Comparison of ENCODE assay signal across 26 mouse cellular contexts in genomic region chr1:64827434-64827833, GRCm38 (mm10).
"Had no signal": no experiment of that assay in that cellular context is flagged by ENCODE, and none has a peak within 500 bp of the region (broad histone marks: within the 10 kb centered on the region; RNA-seq: fewer than 3 reads in every experiment).

No protein-coding gene starts in this region.

- DNase-seq: gastrocnemius, adult 2 months; gastrocnemius, postnatal 10 days; gastrocnemius, postnatal 25 days; heart, adult 18-20 months; heart, postnatal 10 days; heart, postnatal 4 days; kidney, adult 18-20 months; kidney, adult 8-10 months; kidney, postnatal 10 days; kidney, postnatal 25 days; kidney, postnatal 4 days; liver had no signal

- ATAC-seq: hindbrain, embryonic 16.5 days; inflammation-experienced regulatory T-cells, adult 6 months; intestine, embryonic 15.5 days had no signal

- H3K36me3 ChIP-seq: heart, embryonic 10.5 days; heart, embryonic 12.5 days; hindbrain, embryonic 10.5 days; hindbrain, embryonic 12.5 days; intestine, embryonic 15.5 days; limb, embryonic 10.5 days; limb, embryonic 12.5 days had no signal

- H3K4me2 ChIP-seq: heart, embryonic 12.5 days; hindbrain, embryonic 12.5 days; hindbrain, embryonic 14.5 days; intestine, embryonic 15.5 days; limb, embryonic 12.5 days; liver, embryonic 11.5 days had no signal

- H3K9me3 ChIP-seq: heart, embryonic 10.5 days; heart, embryonic 12.5 days; hindbrain, embryonic 10.5 days; hindbrain, embryonic 12.5 days; intestine, embryonic 15.5 days; limb, embryonic 10.5 days; limb, embryonic 12.5 days had no signal

- H3K27ac ChIP-seq: gastrocnemius, adult 2 months; heart, embryonic 10.5 days; hindbrain, embryonic 10.5 days; hindbrain, embryonic 12.5 days; hindbrain, embryonic 14.5 days; intestine, embryonic 15.5 days; left cerebral cortex, adult 2 months; limb, embryonic 10.5 days; limb, embryonic 12.5 days; liver, embryonic 14.5 days had no signal

- H3K4me1 ChIP-seq: hindbrain, embryonic 10.5 days; hindbrain, embryonic 12.5 days; limb, embryonic 10.5 days; limb, embryonic 12.5 days had no signal

- H3K9ac ChIP-seq: heart, embryonic 12.5 days; hindbrain, embryonic 12.5 days; hindbrain, embryonic 14.5 days; intestine, embryonic 15.5 days; limb, embryonic 12.5 days; liver, embryonic 14.5 days had no signal

- H3K27me3 ChIP-seq: heart, embryonic 12.5 days; hindbrain, embryonic 12.5 days; intestine, embryonic 15.5 days; limb, embryonic 12.5 days had no signal

- H3K4me3 ChIP-seq: gastrocnemius, adult 2 months; heart, embryonic 10.5 days; heart, embryonic 12.5 days; hindbrain, embryonic 10.5 days; hindbrain, embryonic 12.5 days; intestine, embryonic 15.5 days; layer of hippocampus, adult 2 months; left cerebral cortex, adult 2 months; limb, embryonic 10.5 days; limb, embryonic 12.5 days had no signal
